Mouse (Mus musculus) forebrain, embryonic 12.5 days (tissue): ENCODE measurements around the gene Fhl2. TPM values are rescaled to one million over a fixed set of nuclear protein-coding genes. Genes with fewer than 3 reads are reported as not detected.

Experiments
- ATAC-seq: fragments of 200-750 bp; cut with Nextera tagmentation; 2 replicates; pipeline ENCODE4 v1.8.0; 2017; ENCODE audit warnings: moderate TSS enrichment; ENCODE audit not compliant: low FRiP score
- H3K27ac ChIP-seq: fragments of 300-500 bp; sonication (generic); 2 replicates; pipeline ENCODE4 v1.5.1; 2016; ENCODE audit warnings: mild to moderate bottlenecking
- H3K27me3 ChIP-seq: fragments of 300-500 bp; sonication (generic); 2 replicates; pipeline ENCODE4 v1.6.1; 2016; ENCODE audit warnings: mild to moderate bottlenecking
- H3K36me3 ChIP-seq: fragments of 300-500 bp; sonication (generic); replicated peaks from 2 replicates; pipeline ENCODE4 v1.6.1; 2016; ENCODE audit warnings: mild to moderate bottlenecking
- H3K4me1 ChIP-seq: fragments of 300-500 bp; sonication (generic); 2 replicates; pipeline ENCODE4 v1.6.1; 2016
- H3K4me2 ChIP-seq: fragments of 300-500 bp; sonication (generic); 2 replicates; pipeline ENCODE4 v1.6.1; 2016; ENCODE audit warnings: mild to moderate bottlenecking, moderate library complexity
- H3K4me3 ChIP-seq: fragments of 300-500 bp; sonication (generic); replicated peaks from 2 replicates; pipeline ENCODE4 v1.5.1; 2016; ENCODE audit warnings: mild to moderate bottlenecking
- H3K9ac ChIP-seq: fragments of 300-500 bp; sonication (generic); 2 replicates; pipeline ENCODE4 v1.6.1; 2016; ENCODE audit warnings: mild to moderate bottlenecking
- H3K9me3 ChIP-seq: fragments of 300-500 bp; sonication (generic); 2 replicates; pipeline ENCODE4 v1.6.1; 2016
- WGBS: fragments of 180-500 bp; shearing (Covaris S2); methylation state at CpG from one replicate; pipeline ENCODE4 v1.1.7; 2016; 5-methylcytosine and 5-hydroxymethylcytosine counted together
- polyA plus RNA-seq: library from polyadenylated mRNA; unstranded; fragments of >200 nt; fragmentation: Nextera tagmentation; extraction: Ambion mirVana; gene quantifications from 2 replicates; pipeline ENCODE4 v1.2.1, GENCODE M21; 2016

Fhl2 gene
- polyA plus RNA-seq, 1 experiment from 2014 or later: 4.3 TPM

GRCm38 (mm10) chr1:43186334-43186733, 10.4 kb downstream of the Fhl2 start:
- Histone ChIP-seq H3K27me3 (no peaks in the 10 kb centered on the region), H3K4me2 (no peak overlapping the region), H3K4me1 (peaks cover 5% of the 10 kb centered on the region; the same call in 1 of the 2 replicates), H3K36me3 (no peaks in the 10 kb centered on the region), H3K4me3 (no peak overlapping the region), H3K9me3 (no peaks in the 10 kb centered on the region), H3K9ac (no peak overlapping the region), H3K27ac (no peak overlapping the region)
- no peak for ATAC-seq
- WGBS: 4% methylated on average over 7 of the region's 7 CpGs

- Histone ChIP-seq H3K4me1 (no peaks in the 10 kb centered on the region), H3K27ac (no peak overlapping the region), H3K36me3 (no peaks in the 10 kb centered on the region), H3K4me3 (no peak overlapping the region), H3K27me3 (no peaks in the 10 kb centered on the region), H3K9me3 (no peaks in the 10 kb centered on the region), H3K9ac (no peak overlapping the region), H3K4me2 (no peak overlapping the region)
- ATAC-seq: no peak
- 87% methylated on average over 6 of the region's 6 CpGs for WGBS
These were observed 15.9 kb downstream of the Fhl2 start for GRCm38 (mm10) chr1:43180912-43181311.

- Histone ChIP-seq H3K4me3 (no peak overlapping the region), H3K4me1 (no peaks in the 10 kb centered on the region), H3K4me2 (no peak overlapping the region), H3K36me3 (no peaks in the 10 kb centered on the region), H3K27me3 (no peaks in the 10 kb centered on the region), H3K9ac (no peak overlapping the region), H3K9me3 (no peaks in the 10 kb centered on the region), H3K27ac (no peak overlapping the region)
- WGBS: 91% methylated on average over 1 of the region's 1 CpGs
- ATAC-seq: no peak
These were observed 18.0 kb downstream of the Fhl2 start for GRCm38 (mm10) chr1:43178780-43179179.

- WGBS: 86% methylated on average over 6 of the region's 6 CpGs
- no peak overlapping the region for H3K4me3 ChIP-seq
- no peak overlapping the region for H3K27ac ChIP-seq
- no peak overlapping the region for H3K4me2 ChIP-seq
- no peaks in the 10 kb centered on the region for H3K36me3 ChIP-seq
- H3K9me3 ChIP-seq: no peaks in the 10 kb centered on the region
- H3K4me1 ChIP-seq: no peaks in the 10 kb centered on the region
- ATAC-seq: no peak
- no peaks in the 10 kb centered on the region for H3K27me3 ChIP-seq
- no peak overlapping the region for H3K9ac ChIP-seq
These were observed 18.4 kb downstream of the Fhl2 start for GRCm38 (mm10) chr1:43178378-43178777.

- H3K4me3 ChIP-seq: no peak overlapping the region
- H3K9me3 ChIP-seq: no peaks in the 10 kb centered on the region
- no peak for ATAC-seq
- no peaks in the 10 kb centered on the region for H3K27me3 ChIP-seq
- no peaks in the 10 kb centered on the region for H3K4me1 ChIP-seq
- 85% methylated on average over 7 of the region's 7 CpGs for WGBS
- H3K9ac ChIP-seq: no peak overlapping the region
- H3K36me3 ChIP-seq: no peaks in the 10 kb centered on the region
- no peak overlapping the region for H3K4me2 ChIP-seq
- H3K27ac ChIP-seq: no peak overlapping the region
These were observed 23.2 kb downstream of the Fhl2 start for GRCm38 (mm10) chr1:43173283-43174226.

- H3K9ac ChIP-seq: no peak overlapping the region
- 82% methylated on average over 6 of the region's 6 CpGs for WGBS
- no peaks in the 10 kb centered on the region for H3K36me3 ChIP-seq
- no peak overlapping the region for H3K4me3 ChIP-seq
- H3K27me3 ChIP-seq: no peaks in the 10 kb centered on the region
- no peak overlapping the region for H3K4me2 ChIP-seq
- H3K9me3 ChIP-seq: no peaks in the 10 kb centered on the region
- H3K4me1 ChIP-seq: no peaks in the 10 kb centered on the region; the same call in 1 of the 2 replicates
- no peak for ATAC-seq
- no peak overlapping the region for H3K27ac ChIP-seq
These were observed 25.0 kb downstream of the Fhl2 start for GRCm38 (mm10) chr1:43171816-43172215.

- WGBS: 60% methylated on average over 3 of the region's 3 CpGs
These were observed 25.7 kb downstream of the Fhl2 start for GRCm38 (mm10) chr1:43171093-43171492.

GRCm38 (mm10) chr1:43169661-43170060, 27.1 kb downstream of the Fhl2 start:
- H3K4me3 ChIP-seq: no peak overlapping the region
- no peak overlapping the region for H3K27ac ChIP-seq
- 94% methylated on average over 1 of the region's 1 CpGs for WGBS
- peaks cover 4% of the 10 kb centered on the region for H3K27me3 ChIP-seq
- no peak overlapping the region for H3K9ac ChIP-seq
- no peaks in the 10 kb centered on the region for H3K36me3 ChIP-seq
- no peak overlapping the region for H3K4me2 ChIP-seq
- no peaks in the 10 kb centered on the region for H3K9me3 ChIP-seq
- no peak for ATAC-seq
- no peaks in the 10 kb centered on the region; the same call in 1 of the 2 replicates for H3K4me1 ChIP-seq

More at GRCm38 (mm10) chr1:43171093-43171492, 25.7 kb downstream of the Fhl2 start:
- no peak for ATAC-seq
- no peak overlapping the region for H3K4me2 ChIP-seq
- H3K27me3 ChIP-seq: no peaks in the 10 kb centered on the region
- H3K4me3 ChIP-seq: no peak overlapping the region
- no peaks in the 10 kb centered on the region; the same call in 1 of the 2 replicates for H3K4me1 ChIP-seq
- H3K36me3 ChIP-seq: no peaks in the 10 kb centered on the region
- H3K27ac ChIP-seq: no peak overlapping the region
- no peak overlapping the region for H3K9ac ChIP-seq
- no peaks in the 10 kb centered on the region for H3K9me3 ChIP-seq

GRCm38 (mm10) chr1:43169227-43169626, 27.6 kb downstream of the Fhl2 start:
- no peaks in the 10 kb centered on the region for H3K36me3 ChIP-seq
- no peak overlapping the region for H3K9ac ChIP-seq
- no peaks in the 10 kb centered on the region; the same call in 1 of the 2 replicates for H3K4me1 ChIP-seq
- no peak overlapping the region for H3K27ac ChIP-seq
- H3K4me2 ChIP-seq: no peak overlapping the region
- WGBS: 85% methylated on average over 7 of the region's 7 CpGs
- no peak for ATAC-seq
- peaks cover 9% of the 10 kb centered on the region for H3K27me3 ChIP-seq
- H3K9me3 ChIP-seq: no peaks in the 10 kb centered on the region
- no peak overlapping the region for H3K4me3 ChIP-seq

GRCm38 (mm10) chr1:43168618-43169017, 28.2 kb downstream of the Fhl2 start:
- no peak for ATAC-seq
- WGBS: 89% methylated on average over 7 of the region's 7 CpGs
- Histone ChIP-seq H3K9me3 (no peaks in the 10 kb centered on the region), H3K27me3 (peaks cover 12% of the 10 kb centered on the region), H3K9ac (no peak overlapping the region), H3K4me3 (no peak overlapping the region), H3K36me3 (no peaks in the 10 kb centered on the region), H3K4me1 (no peaks in the 10 kb centered on the region; the same call in 1 of the 2 replicates), H3K27ac (no peak overlapping the region), H3K4me2 (no peak overlapping the region)

- WGBS: 43% methylated on average over 5 of the region's 5 CpGs
- peaks cover 1% of the 10 kb centered on the region for H3K4me1 ChIP-seq
- H3K36me3 ChIP-seq: no peaks in the 10 kb centered on the region
- peaks cover 18% of the 10 kb centered on the region for H3K27me3 ChIP-seq
- H3K9ac ChIP-seq: no peak overlapping the region
- no peaks in the 10 kb centered on the region for H3K9me3 ChIP-seq
- no peak overlapping the region for H3K4me3 ChIP-seq
- H3K27ac ChIP-seq: no peak overlapping the region
- no peak for ATAC-seq
- H3K4me2 ChIP-seq: no peak overlapping the region
These were observed 28.8 kb downstream of the Fhl2 start for GRCm38 (mm10) chr1:43168026-43168425.

GRCm38 (mm10) chr1:43164582-43164981, 32.2 kb downstream of the Fhl2 start:
- Histone ChIP-seq H3K4me1 (peaks cover 3% of the 10 kb centered on the region), H3K27ac (no peak overlapping the region), H3K27me3 (peaks cover 28% of the 10 kb centered on the region), H3K9me3 (no peaks in the 10 kb centered on the region), H3K9ac (no peak overlapping the region), H3K4me3 (no peak overlapping the region), H3K36me3 (no peaks in the 10 kb centered on the region), H3K4me2 (no peak overlapping the region)
- no peak for ATAC-seq
- WGBS: 94% methylated on average over 5 of the region's 5 CpGs
